Mouse (Mus musculus): ENCODE data around the gene Clec2l. TPM values are rescaled to one million over a fixed set of nuclear protein-coding genes. Genes with fewer than 3 reads are reported as not detected.

Clec2l gene
- polyA plus RNA-seq, 1 experiment: not detected

DNA sequence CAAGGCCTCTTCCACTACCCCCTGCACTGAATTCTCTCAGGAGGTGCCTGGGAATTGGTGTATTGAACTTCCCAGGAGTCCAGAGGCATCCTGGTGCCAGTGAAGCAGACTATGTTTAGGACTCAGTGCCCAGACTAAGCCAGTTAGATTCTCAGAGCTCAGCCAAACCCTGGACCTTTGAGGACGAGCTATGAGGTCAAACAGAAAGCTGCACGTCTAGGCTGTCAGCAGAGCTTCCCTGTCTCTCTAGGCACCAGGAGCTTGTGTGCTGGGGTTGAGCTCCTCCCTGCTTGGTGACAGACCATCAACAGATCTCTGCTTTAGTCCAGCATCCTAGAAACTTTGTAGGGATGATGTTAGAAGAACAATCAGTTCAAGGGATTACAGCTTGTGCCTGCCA, 38.6 kb downstream of the Clec2l start:
- no peaks in the 10 kb centered on the region for H3K27me3 ChIP-seq (ENCODE audit: control insufficient read depth, insufficient read depth, low read length, poor library complexity, severe bottlenecking)

DNA sequence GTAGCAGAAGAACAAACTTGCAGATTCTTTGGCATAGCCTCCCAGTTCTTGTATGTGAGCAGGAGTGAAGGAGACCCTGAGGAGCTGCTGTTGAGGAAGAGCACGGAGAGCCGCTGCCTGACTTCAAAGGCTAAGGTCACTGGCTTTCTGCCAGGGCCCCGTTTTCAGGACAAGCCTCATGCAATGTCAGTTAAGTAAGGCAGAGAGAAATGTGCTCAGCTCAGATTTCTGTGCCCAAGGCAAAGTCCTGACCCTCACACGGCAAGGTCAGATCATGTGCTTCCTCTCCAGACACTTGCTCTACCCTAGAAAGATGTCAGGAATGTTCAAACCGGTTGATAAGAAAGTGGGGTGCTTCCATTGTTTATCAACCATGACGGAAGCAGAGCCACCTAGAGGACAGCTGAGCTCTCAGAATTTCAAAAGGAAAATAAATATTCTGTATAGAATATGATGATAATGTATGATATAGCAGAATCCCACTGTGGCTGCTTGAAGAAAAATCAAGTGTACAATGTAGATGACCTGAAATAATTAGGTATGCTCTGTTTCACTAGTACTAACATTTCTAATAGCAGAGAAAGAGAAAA, 40.0 kb downstream of the Clec2l start:
- Histone ChIP-seq H3K9ac (ENCODE audit: low read depth, poor library complexity, severe bottlenecking) (no peak overlapping the region), H3K4me3 (ENCODE audit: low read depth, low read length) (no peak overlapping the region), H3K4me1 (ENCODE audit: control insufficient read depth, insufficient read depth, low read length) (no peaks in the 10 kb centered on the region), H3K27me3 (ENCODE audit: control insufficient read depth, insufficient read depth, low read length, poor library complexity, severe bottlenecking) (no peaks in the 10 kb centered on the region), H3K9me3 (replicated peaks; ENCODE audit: control insufficient read depth, insufficient read depth, low read length, poor library complexity, severe bottlenecking) (no peaks in the 10 kb centered on the region), H3K36me3 (ENCODE audit: control insufficient read depth, insufficient read depth, low read length, poor library complexity, severe bottlenecking) (no peaks in the 10 kb centered on the region), H3K27ac (ENCODE audit: insufficient read depth, low read length) (no peak overlapping the region)
- TF ChIP-seq CTCF (IDR thresholded peaks at IDR 0.05; ENCODE audit: low read depth, low read length) (no peak), POLR2A (IDR thresholded peaks at IDR 0.05; ENCODE audit: insufficient read depth, low read length) (no peak), EP300 (IDR thresholded peaks at IDR 0.05; ENCODE audit: insufficient read depth, low read depth, low read length) (no peak)

More for the DNA sequence above, 38.6 kb downstream of the Clec2l start:
- H3K9ac ChIP-seq (ENCODE audit: low read depth, poor library complexity, severe bottlenecking): no peak overlapping the region
- no peaks in the 10 kb centered on the region for H3K4me1 ChIP-seq (ENCODE audit: control insufficient read depth, insufficient read depth, low read length)
- no peak overlapping the region for H3K27ac ChIP-seq (ENCODE audit: insufficient read depth, low read length)
- TF ChIP-seq EP300 (IDR thresholded peaks at IDR 0.05; ENCODE audit: insufficient read depth, low read depth, low read length) (no peak), POLR2A (IDR thresholded peaks at IDR 0.05; ENCODE audit: insufficient read depth, low read length) (no peak), CTCF (IDR thresholded peaks at IDR 0.05; ENCODE audit: low read depth, low read length) (no peak)
- H3K4me3 ChIP-seq (ENCODE audit: low read depth, low read length): no peak overlapping the region
- no peaks in the 10 kb centered on the region for H3K9me3 ChIP-seq (replicated peaks; ENCODE audit: control insufficient read depth, insufficient read depth, low read length, poor library complexity, severe bottlenecking)
- H3K36me3 ChIP-seq (ENCODE audit: control insufficient read depth, insufficient read depth, low read length, poor library complexity, severe bottlenecking): no peaks in the 10 kb centered on the region

- TF ChIP-seq EP300 (IDR thresholded peaks at IDR 0.05; ENCODE audit: insufficient read depth, low read depth, low read length) (no peak), CTCF (IDR thresholded peaks at IDR 0.05; ENCODE audit: low read depth, low read length) (no peak), POLR2A (IDR thresholded peaks at IDR 0.05; ENCODE audit: insufficient read depth, low read length) (no peak)
- H3K9me3 ChIP-seq (replicated peaks; ENCODE audit: control insufficient read depth, insufficient read depth, low read length, poor library complexity, severe bottlenecking): no peaks in the 10 kb centered on the region
- no peak overlapping the region for H3K4me3 ChIP-seq (ENCODE audit: low read depth, low read length)
- no peak overlapping the region for H3K9ac ChIP-seq (ENCODE audit: low read depth, poor library complexity, severe bottlenecking)
- H3K27me3 ChIP-seq (ENCODE audit: control insufficient read depth, insufficient read depth, low read length, poor library complexity, severe bottlenecking): no peaks in the 10 kb centered on the region
- H3K36me3 ChIP-seq (ENCODE audit: control insufficient read depth, insufficient read depth, low read length, poor library complexity, severe bottlenecking): no peaks in the 10 kb centered on the region
- no peaks in the 10 kb centered on the region for H3K4me1 ChIP-seq (ENCODE audit: control insufficient read depth, insufficient read depth, low read length)
- no peak overlapping the region for H3K27ac ChIP-seq (ENCODE audit: insufficient read depth, low read length)
Measured at GRCm38 (mm10) chr6:38703526-38703925, 40.7 kb downstream of the Clec2l start.

GRCm38 (mm10) chr6:38704264-38704984, 41.6 kb downstream of the Clec2l start:
- TF ChIP-seq CTCF (IDR thresholded peaks at IDR 0.05; ENCODE audit: low read depth, low read length): no peak
- no peak for TF ChIP-seq EP300 (IDR thresholded peaks at IDR 0.05; ENCODE audit: insufficient read depth, low read depth, low read length)
- no peak for TF ChIP-seq POLR2A (IDR thresholded peaks at IDR 0.05; ENCODE audit: insufficient read depth, low read length)
- H3K4me1 ChIP-seq (ENCODE audit: control insufficient read depth, insufficient read depth, low read length): no peaks in the 10 kb centered on the region
- no peaks in the 10 kb centered on the region for H3K27me3 ChIP-seq (ENCODE audit: control insufficient read depth, insufficient read depth, low read length, poor library complexity, severe bottlenecking)
- no peak overlapping the region for H3K4me3 ChIP-seq (ENCODE audit: low read depth, low read length)
- no peaks in the 10 kb centered on the region for H3K9me3 ChIP-seq (replicated peaks; ENCODE audit: control insufficient read depth, insufficient read depth, low read length, poor library complexity, severe bottlenecking)
- no peak overlapping the region for H3K9ac ChIP-seq (ENCODE audit: low read depth, poor library complexity, severe bottlenecking)
- H3K36me3 ChIP-seq (ENCODE audit: control insufficient read depth, insufficient read depth, low read length, poor library complexity, severe bottlenecking): no peaks in the 10 kb centered on the region
- H3K27ac ChIP-seq (ENCODE audit: insufficient read depth, low read length): no peak overlapping the region

- H3K9ac ChIP-seq (ENCODE audit: low read depth, poor library complexity, severe bottlenecking): no peak overlapping the region
- no peaks in the 10 kb centered on the region for H3K27me3 ChIP-seq (ENCODE audit: control insufficient read depth, insufficient read depth, low read length, poor library complexity, severe bottlenecking)
- TF ChIP-seq EP300 (IDR thresholded peaks at IDR 0.05; ENCODE audit: insufficient read depth, low read depth, low read length) (no peak), POLR2A (IDR thresholded peaks at IDR 0.05; ENCODE audit: insufficient read depth, low read length) (no peak), CTCF (IDR thresholded peaks at IDR 0.05; ENCODE audit: low read depth, low read length) (no peak)
- H3K9me3 ChIP-seq (replicated peaks; ENCODE audit: control insufficient read depth, insufficient read depth, low read length, poor library complexity, severe bottlenecking): no peaks in the 10 kb centered on the region
- no peaks in the 10 kb centered on the region for H3K4me1 ChIP-seq (ENCODE audit: control insufficient read depth, insufficient read depth, low read length)
- H3K36me3 ChIP-seq (ENCODE audit: control insufficient read depth, insufficient read depth, low read length, poor library complexity, severe bottlenecking): no peaks in the 10 kb centered on the region
- H3K27ac ChIP-seq (ENCODE audit: insufficient read depth, low read length): no peak overlapping the region
- H3K4me3 ChIP-seq (ENCODE audit: low read depth, low read length): no peak overlapping the region
Measured at GRCm38 (mm10) chr6:38710449-38710848, 47.6 kb downstream of the Clec2l start.

Measured in ES-Bruce4 (cell line).